Mouse (Mus musculus) lung, adult 10 weeks (tissue): ENCODE results near the gene Tet3. TPM values are rescaled to one million over a fixed set of nuclear protein-coding genes. Genes with fewer than 3 reads are reported as not detected.

ENCODE experiments used
- polyA plus RNA-seq: library from polyadenylated mRNA; stranded (reverse); fragments of 350-450 nt; fragmentation: Illumina TruSeq; extraction: RNeasy Lipid Tissue Mini Kit (QIAGEN cat#74804); gene quantifications from one replicate; pipeline ENCODE4 v1.2.3, GENCODE M21; 2014; ENCODE audit warnings: low read depth, low replicate concordance; ENCODE audit not compliant: insufficient read depth

Gene Tet3
- 4.4 TPM for polyA plus RNA-seq

GRCm38 (mm10) chr6:83459034-83459644, at the start of gene Tet3:
TSS of gene Tet3 (minus strand) at chr6:83459084.

GRCm38 (mm10) chr6:83506258-83507167, 47.6 kb upstream of the Tet3 start, which contains the start of gene Dguok:
TSS of gene Dguok (minus strand) at chr6:83506969.

GRCm38 (mm10) chr6:83348873-83349272, 110.0 kb downstream of the Tet3 start, which contains the start of gene Bola3:
TSS of gene Bola3 (plus strand) at chr6:83349147.

GRCm38 (mm10) chr6:83325525-83326393, 133.1 kb downstream of the Tet3 start, which contains the start of the genes Mthfd2 and Mob1a:
TSS of gene Mthfd2 (minus strand) at chr6:83325908.
TSS of gene Mob1a (plus strand) at chr6:83326016.

Other genes starting within 250 kb of the Tet3 start
- 8.0 TPM for gene Slc4a5, start 239.3 kb downstream of the Tet3 start, polyA plus RNA-seq
- 3.9 TPM for gene Mthfd2, start 133.2 kb downstream of the Tet3 start, polyA plus RNA-seq
- gene Mob1a, start 133.1 kb downstream of the Tet3 start, polyA plus RNA-seq, result 55.0 TPM
- 71.9 TPM for gene Bola3, start 109.9 kb downstream of the Tet3 start, polyA plus RNA-seq
- 52.9 TPM for gene Dguok, start 47.9 kb upstream of the Tet3 start, polyA plus RNA-seq
- gene Actg2, start 77.2 kb upstream of the Tet3 start, polyA plus RNA-seq, result 55.9 TPM
- 15.3 TPM for gene Stambp, start 113.6 kb upstream of the Tet3 start, polyA plus RNA-seq
- gene Clec4f, start 197.1 kb upstream of the Tet3 start, polyA plus RNA-seq, result not detected
- gene Cd207, start 218.8 kb upstream of the Tet3 start, polyA plus RNA-seq, result 1.4 TPM